Mouse (Mus musculus): ENCODE results near the gene Gm38655.

Gene Gm38655

GRCm38 (mm10) chr17:25175411-25175810 is at the start of gene Gm38655:
Gene Gm38655 (minus strand): TSS chr17:25175471.
- no peak for DNase-seq

GRCm38 (mm10) chr17:25224586-25225222 is 49.4 kb upstream of the Gm38655 start:
- DNase-seq = peak; percentile 75

- peak; percentile 76 for DNase-seq
These were observed 47.8 kb upstream of the Gm38655 start for GRCm38 (mm10) chr17:25222951-25223601.

- DNase-seq = peak; percentile 30
These were observed 47.3 kb upstream of the Gm38655 start for GRCm38 (mm10) chr17:25222504-25222940.

- DNase-seq = peak; percentile 94
These were observed 46.7 kb upstream of the Gm38655 start for GRCm38 (mm10) chr17:25221821-25222503.

- no peak for DNase-seq
These were observed 45.5 kb upstream of the Gm38655 start for GRCm38 (mm10) chr17:25220746-25221145.

- no peak for DNase-seq
These were observed 44.4 kb upstream of the Gm38655 start for GRCm38 (mm10) chr17:25219492-25220295.

GRCm38 (mm10) chr17:25218967-25219366 is 43.7 kb upstream of the Gm38655 start:
- DNase-seq = no peak

GRCm38 (mm10) chr17:25215431-25215830 is 40.2 kb upstream of the Gm38655 start:
- DNase-seq = no peak

GRCm38 (mm10) chr17:25211705-25212104 is 36.4 kb upstream of the Gm38655 start:
- no peak for DNase-seq

- DNase-seq = no peak
These were observed 35.6 kb upstream of the Gm38655 start for GRCm38 (mm10) chr17:25210680-25211466.

- DNase-seq = no peak
These were observed 34.7 kb upstream of the Gm38655 start for GRCm38 (mm10) chr17:25210006-25210405.

- no peak for DNase-seq
These were observed 27.1 kb upstream of the Gm38655 start for GRCm38 (mm10) chr17:25202401-25202800.

GRCm38 (mm10) chr17:25189091-25189490 is 13.8 kb upstream of the Gm38655 start:
- no peak for DNase-seq

GRCm38 (mm10) chr17:25188150-25189031 is 13.1 kb upstream of the Gm38655 start, which contains the start of gene Unkl:
Gene Unkl (plus strand): TSS chr17:25188397.
- peak; percentile 75 for DNase-seq

- DNase-seq = no peak
These were observed 12.5 kb upstream of the Gm38655 start for GRCm38 (mm10) chr17:25187784-25188149.

GRCm38 (mm10) chr17:25184961-25185360 is 9.7 kb upstream of the Gm38655 start:
- no peak for DNase-seq

- DNase-seq = peak; percentile 94
These were observed 8.9 kb upstream of the Gm38655 start, which contains the start of gene BC003965 for GRCm38 (mm10) chr17:25184129-25184691. Gene BC003965 (plus strand): TSS chr17:25184554.

- DNase-seq = no peak
These were observed 8.0 kb upstream of the Gm38655 start for GRCm38 (mm10) chr17:25183232-25183631.

GRCm38 (mm10) chr17:25172558-25172957 is 2.7 kb downstream of the Gm38655 start:
- DNase-seq = no peak

- DNase-seq = no peak
These were observed 5.6 kb downstream of the Gm38655 start for GRCm38 (mm10) chr17:25169706-25170105.

Data from liver (tissue).